Mouse (Mus musculus): ENCODE measurements around the gene Spr. TPM values are rescaled to one million over a fixed set of nuclear protein-coding genes. Genes with fewer than 3 reads are reported as not detected.
A peak's percentile ranks its signal among the peaks of the same experiment; 100 is the strongest.
"Not testable (repeated sequence)": the region's sequence is repeated elsewhere in the genome, so short reads cannot be mapped to it uniquely, and the experiment has no call there.

Spr gene
- total RNA-seq, 2 experiments from 2014 or later: 67.1 to 77.5 TPM

DNA sequence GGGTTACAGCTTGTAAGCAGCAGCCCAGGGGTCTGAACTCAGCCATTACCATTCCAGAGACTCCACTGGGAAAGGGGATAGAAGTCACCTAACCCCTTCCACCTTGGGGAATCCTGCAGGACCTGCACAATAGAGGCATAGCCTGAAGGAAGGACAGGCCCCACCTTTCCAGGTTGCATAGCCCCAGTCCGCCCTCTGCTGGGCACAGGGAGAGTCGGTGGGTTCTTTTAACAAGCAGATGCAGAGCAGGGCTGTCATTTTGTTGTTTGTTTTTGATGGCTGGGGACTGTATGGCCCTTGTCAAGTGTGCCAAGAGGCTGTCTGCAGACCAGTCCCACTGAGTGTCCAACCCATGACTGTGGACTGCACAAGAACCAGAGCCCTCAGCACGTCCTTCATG, 4.8 kb downstream of the Spr start:
- not testable (repeated sequence) for DNase-seq (ENCODE audit: low spot score in 2 of 2)

DNA sequence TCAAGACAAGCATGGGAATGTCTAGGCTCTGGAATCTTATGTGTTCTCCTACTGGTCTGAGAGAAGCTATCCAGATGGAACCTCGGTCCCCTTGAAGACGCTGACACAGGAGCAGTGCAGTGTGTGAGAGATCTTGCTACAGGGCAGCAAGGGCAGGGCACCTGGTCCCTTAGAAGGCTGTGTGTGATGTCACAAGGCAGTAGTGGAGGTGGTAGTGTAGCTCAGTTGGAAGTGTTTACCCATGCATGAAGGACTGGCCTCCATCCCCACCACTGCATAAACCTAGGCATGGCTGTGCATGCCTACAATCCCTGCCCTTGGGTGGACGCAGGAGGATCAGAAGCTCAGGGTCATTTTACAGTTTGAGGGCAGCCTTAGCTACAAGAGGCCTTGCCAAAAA, 5.3 kb downstream of the Spr start:
- DNase-seq (ENCODE audit: low spot score in 2 of 2): not testable (repeated sequence)

DNA sequence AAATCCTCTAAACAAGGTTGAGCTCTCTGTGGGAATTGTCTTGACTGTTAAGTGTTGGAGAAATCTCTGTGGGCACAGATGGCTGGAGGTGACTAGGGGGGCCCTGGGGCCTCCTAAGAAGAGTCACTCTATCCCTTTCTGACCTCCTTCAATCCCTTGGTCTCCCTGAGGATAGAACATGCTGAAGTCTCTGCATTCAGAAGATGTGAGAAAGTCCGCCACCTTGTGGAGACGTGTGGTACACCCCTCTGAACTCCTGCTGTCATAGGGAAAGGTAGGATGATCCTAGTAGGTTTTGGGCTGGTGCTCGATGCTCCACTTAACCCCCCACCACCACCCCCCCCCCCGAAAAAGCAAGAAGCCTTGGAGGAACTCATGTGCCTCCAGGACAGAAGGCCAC, 5.9 kb downstream of the Spr start:
- DNase-seq (ENCODE audit: low spot score in 2 of 2): peak; percentile 65 to 66

DNA sequence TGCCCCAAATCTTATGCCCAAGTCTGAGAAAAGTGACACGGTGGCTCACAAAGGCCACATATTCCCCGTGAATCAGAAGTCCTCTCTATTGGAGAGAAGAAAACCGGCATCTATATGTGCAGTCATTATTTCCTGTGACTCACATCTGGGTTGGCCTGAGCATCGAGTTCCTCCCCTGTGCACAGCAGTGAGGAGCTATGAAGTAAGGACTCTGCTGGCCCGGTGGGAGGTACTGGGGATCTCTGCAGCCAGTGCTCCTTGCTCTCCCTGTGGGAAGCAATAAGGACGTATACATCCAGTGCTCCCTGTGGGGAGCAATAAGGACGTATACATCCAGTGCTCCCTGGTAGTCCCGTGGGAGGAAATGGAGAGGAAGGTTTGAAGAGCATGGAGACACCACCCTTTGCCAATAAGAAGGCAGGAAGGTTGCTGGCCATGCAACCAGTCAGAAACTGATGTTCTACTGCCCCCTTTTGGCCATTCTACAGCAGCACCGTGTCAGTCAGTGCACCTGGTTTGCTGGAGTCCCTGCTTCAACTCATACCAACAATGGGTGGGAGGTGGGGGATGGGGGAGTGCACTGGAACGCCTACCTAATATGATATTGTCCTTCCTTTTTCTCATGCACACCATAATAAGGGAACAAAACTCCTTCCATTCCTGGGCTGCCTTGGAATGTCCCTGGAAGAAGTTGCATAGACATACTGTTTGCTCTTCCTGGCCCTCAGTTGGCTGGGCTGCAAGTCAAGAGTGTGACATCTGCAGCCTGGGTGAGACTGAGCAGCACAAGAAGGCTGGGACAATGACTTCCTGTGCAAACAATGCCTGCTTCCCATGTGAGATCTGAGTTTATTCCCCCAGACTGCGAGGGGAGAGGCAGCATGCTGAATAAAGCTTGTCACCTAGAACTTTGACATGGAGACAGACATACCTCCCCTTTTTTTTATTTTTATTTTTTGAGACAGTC, 19.7 kb downstream of the Spr start:
- DNase-seq (ENCODE audit: low spot score in 2 of 2): peak; percentile 44 to 47

DNA sequence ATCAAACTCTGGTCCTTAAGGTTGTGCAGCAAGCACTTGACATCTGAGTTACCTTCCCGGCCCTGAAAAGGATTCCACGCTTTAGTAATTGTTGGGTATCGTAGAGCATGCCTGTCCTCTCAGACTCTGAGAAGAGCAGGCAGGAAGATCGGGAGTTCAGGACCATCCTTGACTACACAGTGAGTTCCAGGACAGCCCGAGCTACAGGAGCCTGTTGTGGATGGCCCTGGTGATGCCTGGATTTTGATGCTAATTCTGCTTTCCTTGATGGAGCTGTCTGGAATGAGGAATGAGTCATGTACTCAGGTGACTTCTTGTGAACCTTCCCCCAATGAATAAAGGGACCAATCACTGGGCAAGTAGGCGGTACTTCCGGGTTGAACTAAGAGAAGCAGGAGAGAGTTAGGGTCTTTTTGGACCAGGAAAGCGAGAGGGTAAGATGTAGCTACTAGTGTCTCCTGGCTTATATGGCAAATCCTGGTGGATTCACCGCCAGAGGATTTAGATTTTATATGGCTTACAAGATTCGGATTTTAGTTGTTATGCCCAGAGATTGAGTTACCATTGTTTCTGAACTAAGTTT, 32.4 kb downstream of the Spr start:
- DNase-seq (ENCODE audit: low spot score in 2 of 2): no peak

DNA sequence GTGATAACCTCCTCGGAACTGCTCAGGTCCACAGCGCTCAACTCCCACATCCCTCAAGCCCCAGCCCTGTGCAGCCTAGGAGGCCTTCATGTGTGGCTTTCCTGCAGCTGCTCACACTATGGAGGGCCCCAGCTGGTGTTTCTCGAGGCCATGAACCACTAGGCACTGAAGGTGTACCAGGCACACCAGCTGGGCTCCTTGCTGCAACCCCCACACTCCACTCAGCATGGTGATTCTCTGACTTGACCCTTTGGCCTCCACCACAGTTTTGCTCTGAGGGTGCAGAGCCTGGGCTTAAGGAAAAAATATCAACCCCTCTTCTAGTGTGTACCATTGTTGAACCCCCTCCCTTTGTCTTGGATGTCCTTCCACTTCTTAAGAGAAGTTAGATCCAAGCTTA, 34.2 kb downstream of the Spr start:
- DNase-seq (ENCODE audit: low spot score in 2 of 2): no peak

DNA sequence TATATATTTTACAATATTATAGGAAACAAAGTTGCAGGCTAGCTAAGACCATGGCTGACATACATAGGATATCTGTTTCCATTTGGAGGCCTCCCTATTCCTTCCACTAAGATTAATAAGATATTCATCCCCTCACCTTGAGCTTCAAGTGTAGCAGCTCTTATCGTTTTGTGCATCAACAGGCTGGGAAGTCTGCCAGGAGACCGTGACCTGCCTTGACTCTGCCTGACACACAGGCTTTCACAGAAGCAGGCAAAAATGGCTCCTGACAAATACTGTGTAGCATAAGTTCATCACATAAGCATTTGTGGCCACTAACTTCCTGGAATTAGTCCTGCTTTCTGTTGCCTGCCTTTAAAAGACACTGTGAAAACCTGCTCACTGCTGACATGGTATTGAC, 41.1 kb downstream of the Spr start:
- peak; percentile 36 to 68 for DNase-seq (ENCODE audit: low spot score in 2 of 2)

DNA sequence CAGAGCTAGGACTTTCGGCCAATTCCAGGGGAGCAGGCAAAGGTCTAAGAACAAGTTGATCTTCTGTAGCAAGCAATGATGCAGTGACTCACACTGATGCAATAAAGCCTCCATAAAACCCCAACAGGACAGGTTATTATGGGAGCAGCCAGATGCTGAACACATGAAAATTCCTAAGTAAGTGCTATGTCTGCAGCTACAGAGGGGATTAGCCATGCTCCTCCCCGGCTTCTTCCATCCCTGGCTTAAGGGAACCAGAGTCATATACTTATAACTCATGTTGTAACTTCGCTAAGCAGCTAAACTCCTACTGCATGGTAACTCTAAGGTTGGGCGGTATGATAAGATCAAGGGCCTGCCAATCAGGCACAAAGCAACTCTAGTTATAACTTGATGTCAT, 50.1 kb downstream of the Spr start:
- DNase-seq (ENCODE audit: low spot score in 2 of 2): no peak

DNA sequence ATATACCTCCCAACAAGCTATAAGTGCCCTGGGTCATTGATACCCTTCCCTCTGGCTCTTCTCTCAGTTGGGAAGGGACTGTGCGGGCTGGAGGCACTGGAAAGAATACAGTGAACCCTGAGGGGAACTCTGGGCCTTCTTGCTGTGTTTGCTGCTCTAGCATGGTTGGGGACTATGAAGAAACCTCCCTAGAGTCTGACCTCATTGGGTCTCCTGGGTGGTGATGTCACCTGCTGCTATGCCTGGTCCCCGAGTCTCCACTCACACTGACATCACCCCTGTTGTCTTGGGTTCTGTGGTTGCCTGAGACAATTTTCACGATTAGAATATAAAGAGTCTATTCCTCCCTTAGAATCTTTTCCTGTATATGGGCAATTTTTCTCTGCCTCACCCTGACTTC, 50.9 kb downstream of the Spr start:
- no peak for DNase-seq (ENCODE audit: low spot score in 2 of 2)

Other genes starting within 250 kb of the Spr start
- gene Exoc6b, start 68.3 kb downstream of the Spr start, total RNA-seq (2021): 10 to 100 TPM; 36.8 to 44.7 TPM
- not detected for gene Emx1, start 49.7 kb upstream of the Spr start, total RNA-seq (2021)
- 10 to 100 TPM; 20.0 to 35.9 TPM for gene Sfxn5, start 195.7 kb upstream of the Spr start, total RNA-seq (2021)
- gene Rab11fip5, start 236.9 kb upstream of the Spr start, total RNA-seq (2021): 10 to 100 TPM; 26.1 to 29.2 TPM